In the genomic region with DNA sequence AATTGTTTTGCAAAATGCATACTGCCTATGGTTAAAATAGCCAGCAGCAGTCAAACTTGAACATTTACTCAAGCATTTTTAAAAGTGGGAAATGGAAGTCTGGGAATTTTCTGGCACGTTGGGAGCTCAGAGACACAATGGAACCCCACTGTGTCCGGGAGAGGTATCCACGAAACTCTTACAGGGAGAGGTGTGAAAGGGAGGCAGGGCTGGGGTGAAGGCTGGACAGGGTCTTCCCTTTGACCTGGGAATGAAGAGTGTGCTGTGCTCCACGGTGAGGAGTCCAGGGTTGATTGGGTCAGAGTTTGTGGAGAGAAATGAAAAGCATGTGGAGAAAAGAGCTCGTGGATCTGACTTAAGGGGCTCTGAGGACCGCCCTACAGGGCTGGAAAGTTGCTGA, we compare ENCODE assay signal across 25 mouse cellular contexts. TPM values are rescaled to one million over a fixed set of nuclear protein-coding genes. Genes with fewer than 3 reads are reported as not detected.
A peak's percentile ranks its signal among the peaks of the same experiment; 100 is the strongest.
DNase-seq lines count a peak whose midpoint lies in the region; ATAC-seq lines count a peak whose summit lies in the region.
"Had no signal": no experiment of that assay in that cellular context is flagged by ENCODE, and none has a peak within 500 bp of the region (broad histone marks: within the 10 kb centered on the region; RNA-seq: fewer than 3 reads in every experiment).

No protein-coding gene starts in this region.

- H3K27ac ChIP-seq in heart, embryonic 11.5 days (ENCODE audit: low read depth, low read length) = no peak overlapping the region
- H3K27ac ChIP-seq: embryonic facial prominence, embryonic 13.5 days; embryonic facial prominence, embryonic 15.5 days; forebrain, embryonic 10.5 days; forebrain, embryonic 12.5 days had no signal

- H3K9me3 ChIP-seq in heart, embryonic 11.5 days (replicated peaks; ENCODE audit: control insufficient read depth, low read length) = no peaks in the 10 kb centered on the region; the same call in 1 of the 2 replicates
- H3K9me3 ChIP-seq: embryonic facial prominence, embryonic 15.5 days; forebrain, embryonic 10.5 days; forebrain, embryonic 12.5 days had no signal

- no peak overlapping the region for H3K4me3 ChIP-seq in heart, embryonic 11.5 days (ENCODE audit: low read depth, low read length)
- H3K4me3 ChIP-seq: embryonic facial prominence, embryonic 13.5 days; embryonic facial prominence, embryonic 15.5 days; erythroblast, embryonic 14.5 days; forebrain, embryonic 10.5 days; forebrain, embryonic 12.5 days had no signal

- WGBS in heart, embryonic 11.5 days (ENCODE audit: insufficient replicate concordance) = 75% methylated on average over 6 of the region's 6 CpGs

- H3K9ac ChIP-seq in heart, embryonic 11.5 days (ENCODE audit: low read depth, low read length) = no peak overlapping the region
- H3K9ac ChIP-seq: embryonic facial prominence, embryonic 13.5 days; embryonic facial prominence, embryonic 15.5 days; forebrain, embryonic 12.5 days had no signal

- DNase-seq in heart, adult 11 months = peak; percentile 67
- peak; percentile 24 for DNase-seq in ES-CJ7 (ENCODE audit: low read depth, low spot score)
- peak; percentile 71 for DNase-seq in ZHBTc4 (ENCODE audit: low read depth, low spot score)
- DNase-seq in lung, postnatal 25 days (ENCODE audit: low spot score) = no peak
- DNase-seq: adrenal gland, adult 2 months; adrenal gland, postnatal 10 days; adrenal gland, postnatal 25 days; B cell, adult 2 months; cerebellum, adult 11 months; cerebellum, adult 18-20 months; cerebellum, adult 8-10 months; cerebellum, adult 9-11 months; cerebellum, postnatal 14 days; cerebellum, postnatal 36 days; embryo, embryonic 11 days had no signal

- H3K4me2 ChIP-seq in heart, embryonic 11.5 days = no peak overlapping the region
- H3K4me2 ChIP-seq: embryonic facial prominence, embryonic 13.5 days; embryonic facial prominence, embryonic 15.5 days; forebrain, embryonic 12.5 days had no signal

- no peak for ATAC-seq in heart, embryonic 11.5 days (replicated peaks; ENCODE audit: insufficient number of reproducible peaks, low FRiP score, low TSS enrichment)
- ATAC-seq: CD4-positive, CD25-positive, alpha-beta regulatory T cell, adult 4 months; forebrain, embryonic 14.5 days; forebrain, embryonic 16.5 days had no signal

- H3K4me1 ChIP-seq in heart, embryonic 11.5 days (ENCODE audit: control insufficient read depth, insufficient read depth, low read length) = peaks cover 4% of the 10 kb centered on the region; the same call in 1 of the 2 replicates
- H3K4me1 ChIP-seq: embryonic facial prominence, embryonic 15.5 days had no signal

- H3K36me3 ChIP-seq in heart, embryonic 11.5 days (ENCODE audit: control insufficient read depth, insufficient read depth, low read length) = no peaks in the 10 kb centered on the region
- H3K36me3 ChIP-seq: embryonic facial prominence, embryonic 13.5 days; embryonic facial prominence, embryonic 15.5 days; forebrain, embryonic 10.5 days; forebrain, embryonic 12.5 days had no signal

- H3K27me3 ChIP-seq in heart, embryonic 11.5 days (ENCODE audit: control insufficient read depth, insufficient read depth, low read length) = no peaks in the 10 kb centered on the region
- H3K27me3 ChIP-seq: embryonic facial prominence, embryonic 13.5 days; embryonic facial prominence, embryonic 15.5 days; forebrain, embryonic 12.5 days had no signal

RNA-seq across cellular contexts. Expression of gene Slc15a1, which starts 47.5 kb away (rescaled TPM):
- polyA plus RNA-seq in heart, embryonic 11.5 days (2014; fragmentation: Nextera tagmentation; extraction: Ambion mirVana) = not detected in 2 replicates
- polyA plus RNA-seq: embryonic facial prominence, embryonic 11.5 days; forebrain, embryonic 10.5 days; forebrain, embryonic 12.5 days; forebrain, embryonic 14.5 days; forebrain, embryonic 16.5 days had no signal
